Mouse (Mus musculus) lung, embryonic 15.5 days (tissue): ENCODE data around the gene Nbeal2. TPM values are rescaled to one million over a fixed set of nuclear protein-coding genes. Genes with fewer than 3 reads are reported as not detected.
A peak's percentile ranks its signal among the peaks of the same experiment; 100 is the strongest.

Source experiments
- ATAC-seq: fragments of 200-750 bp; cut with Nextera tagmentation; 2 replicates; pipeline ENCODE4 v1.8.0; 2017; ENCODE audit warnings: moderate number of reproducible peaks, borderline replicate concordance; ENCODE audit not compliant: low FRiP score, low TSS enrichment; ENCODE audit errors: extremely low read depth
- H3K27ac ChIP-seq: fragments of 300-500 bp; sonication (generic); 2 replicates; pipeline ENCODE4 v1.5.1; 2015; ENCODE audit warnings: moderate library complexity, mild to moderate bottlenecking, inconsistent platforms
- H3K27me3 ChIP-seq: fragments of 300-500 bp; sonication (generic); 2 replicates; pipeline ENCODE4 v1.6.1; 2015; ENCODE audit warnings: inconsistent platforms
- H3K36me3 ChIP-seq: fragments of 300-500 bp; sonication (generic); 2 replicates; pipeline ENCODE4 v1.6.1; 2015; ENCODE audit warnings: inconsistent platforms
- H3K4me1 ChIP-seq: fragments of 300-500 bp; sonication (generic); 2 replicates; pipeline ENCODE4 v1.6.1; 2015; ENCODE audit warnings: inconsistent platforms
- H3K4me2 ChIP-seq: fragments of 300-500 bp; sonication (generic); 2 replicates; pipeline ENCODE4 v1.6.1; 2015; ENCODE audit warnings: inconsistent platforms, mild to moderate bottlenecking, moderate library complexity
- H3K4me3 ChIP-seq: fragments of 300-500 bp; sonication (generic); 2 replicates; pipeline ENCODE4 v1.5.1; 2015; ENCODE audit warnings: mild to moderate bottlenecking, inconsistent platforms
- H3K9ac ChIP-seq: fragments of 300-500 bp; sonication (generic); 2 replicates; pipeline ENCODE4 v1.6.1; 2015; ENCODE audit warnings: inconsistent platforms
- H3K9me3 ChIP-seq: fragments of 300-500 bp; sonication (generic); 2 replicates; pipeline ENCODE4 v1.6.1; 2016; ENCODE audit warnings: inconsistent platforms
- WGBS: fragments of 180-500 bp; shearing (Covaris S2); methylation state at CpG from one replicate; pipeline ENCODE4 v1.1.7; 2015; 5-methylcytosine and 5-hydroxymethylcytosine counted together
- polyA plus RNA-seq: library from polyadenylated mRNA; unstranded; fragments of >200 nt; fragmentation: Nextera tagmentation; extraction: Ambion mirVana; gene quantifications from 2 replicates; pipeline ENCODE4 v1.2.1, GENCODE M21; 2015

Gene Nbeal2
- polyA plus RNA-seq, 1 experiment from 2014 or later, result 4.2 TPM

DNA sequence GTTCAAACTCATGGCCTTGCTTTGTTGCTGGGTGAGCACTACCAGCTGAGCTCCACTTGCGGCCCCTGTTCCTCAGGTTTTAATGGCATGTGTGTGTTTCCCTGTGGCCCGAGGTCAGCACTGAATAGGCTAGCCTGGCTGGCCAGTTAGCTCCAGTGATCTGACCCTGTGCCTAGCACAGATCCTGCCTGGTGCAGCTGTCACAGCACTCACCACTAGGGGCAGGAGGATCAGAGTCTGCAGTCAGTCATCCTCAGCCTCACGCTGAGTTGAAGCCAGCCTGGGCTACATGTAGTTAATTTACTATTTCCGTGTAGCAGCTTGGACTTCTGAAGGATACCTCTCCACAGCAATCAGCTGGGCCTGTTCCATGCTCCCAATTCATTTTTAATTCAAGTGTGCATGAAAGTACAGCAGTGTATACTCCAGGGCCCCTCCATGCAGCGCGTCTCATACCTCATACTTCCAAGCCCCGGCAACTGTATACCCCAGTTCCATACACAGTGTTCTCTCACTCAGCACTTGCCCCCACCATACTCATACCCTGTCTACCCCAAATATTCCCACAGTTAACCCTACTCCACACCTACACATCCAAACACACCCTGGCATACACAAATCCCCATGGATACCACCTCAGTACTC is 18.6 kb upstream of the Nbeal2 start:
- 64% methylated on average over 7 of the region's 7 CpGs for WGBS
- no peaks in the 10 kb centered on the region for H3K27me3 ChIP-seq
- H3K27ac ChIP-seq, result peak overlapping the region; percentile 64
- no peaks in the 10 kb centered on the region for H3K9me3 ChIP-seq
- H3K4me3 ChIP-seq, result no peak overlapping the region
- peaks cover 38% of the 10 kb centered on the region for H3K4me1 ChIP-seq
- H3K36me3 ChIP-seq, result no peaks in the 10 kb centered on the region
- H3K4me2 ChIP-seq, result peak overlapping the region; percentile 1; the same call in 1 of the 2 replicates
- no peak for ATAC-seq
- no peak overlapping the region for H3K9ac ChIP-seq

- Histone ChIP-seq H3K27me3 (no peaks in the 10 kb centered on the region), H3K4me1 (peaks cover 45% of the 10 kb centered on the region), H3K4me2 (no peak overlapping the region), H3K9me3 (no peaks in the 10 kb centered on the region), H3K4me3 (no peak overlapping the region), H3K36me3 (no peaks in the 10 kb centered on the region), H3K9ac (no peak overlapping the region), H3K27ac (no peak overlapping the region)
- 82% methylated on average over 5 of the region's 5 CpGs for WGBS
- no peak for ATAC-seq
Measured at GRCm38 (mm10) chr9:110669785-110670184, 15.8 kb upstream of the Nbeal2 start.

DNA sequence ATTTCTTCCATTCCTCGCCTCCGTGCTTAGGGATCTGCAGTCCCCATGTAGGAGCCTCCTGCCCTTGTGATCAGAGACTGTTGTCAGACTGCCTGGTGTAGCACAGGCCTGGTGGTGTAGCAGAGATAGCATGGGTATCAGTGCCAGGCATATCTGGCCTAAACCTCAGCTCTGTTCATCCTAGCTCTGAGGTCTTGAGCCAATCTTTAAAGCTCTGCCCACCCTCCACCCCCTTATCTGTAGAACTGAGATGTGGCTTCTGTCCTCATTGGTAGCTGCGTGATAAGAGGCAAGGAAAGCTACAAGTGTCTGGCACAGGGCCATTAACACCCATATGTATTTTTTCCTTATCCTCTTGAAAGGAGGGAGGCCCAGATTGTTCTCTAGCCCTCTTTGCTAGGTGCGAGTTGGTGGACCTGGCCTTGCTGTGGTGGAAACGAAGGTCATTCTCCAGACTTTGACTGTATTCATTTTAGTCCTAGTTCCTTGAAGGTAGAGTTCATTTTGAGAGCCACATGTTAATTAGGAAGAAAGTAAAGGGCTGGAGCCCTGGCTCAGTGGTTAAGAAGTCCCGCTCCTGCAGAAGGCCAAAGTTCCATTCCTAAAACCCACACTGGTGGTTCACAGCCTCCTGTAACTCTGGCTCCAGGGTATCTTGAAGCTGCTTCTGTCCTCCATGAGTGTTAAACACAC is 14.8 kb upstream of the Nbeal2 start:
- Histone ChIP-seq H3K9me3 (no peaks in the 10 kb centered on the region), H3K9ac (no peak overlapping the region), H3K4me3 (no peak overlapping the region), H3K27me3 (no peaks in the 10 kb centered on the region), H3K27ac (0 out of 2 replicates have a peak overlapping the region, but pooled peaks have one; percentile 5), H3K4me2 (no peak overlapping the region), H3K36me3 (no peaks in the 10 kb centered on the region), H3K4me1 (peaks cover 45% of the 10 kb centered on the region)
- peak; percentile 49; the same call in 1 of the 2 replicates for ATAC-seq
- 70% methylated on average over 6 of the region's 6 CpGs for WGBS

GRCm38 (mm10) chr9:110667219-110667836 is 13.4 kb upstream of the Nbeal2 start:
- H3K9ac ChIP-seq, result no peak overlapping the region
- H3K4me1 ChIP-seq, result peaks cover 35% of the 10 kb centered on the region
- no peak overlapping the region for H3K27ac ChIP-seq
- H3K9me3 ChIP-seq, result no peaks in the 10 kb centered on the region
- 58% methylated on average over 4 of the region's 4 CpGs for WGBS
- H3K4me3 ChIP-seq, result no peak overlapping the region
- no peak overlapping the region for H3K4me2 ChIP-seq
- no peaks in the 10 kb centered on the region for H3K27me3 ChIP-seq
- H3K36me3 ChIP-seq, result no peaks in the 10 kb centered on the region
- ATAC-seq, result no peak

- Histone ChIP-seq H3K4me3 (no peak overlapping the region), H3K9me3 (no peaks in the 10 kb centered on the region), H3K4me2 (no peak overlapping the region), H3K9ac (no peak overlapping the region), H3K4me1 (peaks cover 34% of the 10 kb centered on the region), H3K27me3 (no peaks in the 10 kb centered on the region), H3K27ac (0 out of 2 replicates have a peak overlapping the region, but pooled peaks have one; percentile 2), H3K36me3 (no peaks in the 10 kb centered on the region)
- no peak for ATAC-seq
- 45% methylated on average over 8 of the region's 8 CpGs for whole genome bisulfite sequencing
Measured at GRCm38 (mm10) chr9:110666374-110666773, 12.4 kb upstream of the Nbeal2 start.

DNA sequence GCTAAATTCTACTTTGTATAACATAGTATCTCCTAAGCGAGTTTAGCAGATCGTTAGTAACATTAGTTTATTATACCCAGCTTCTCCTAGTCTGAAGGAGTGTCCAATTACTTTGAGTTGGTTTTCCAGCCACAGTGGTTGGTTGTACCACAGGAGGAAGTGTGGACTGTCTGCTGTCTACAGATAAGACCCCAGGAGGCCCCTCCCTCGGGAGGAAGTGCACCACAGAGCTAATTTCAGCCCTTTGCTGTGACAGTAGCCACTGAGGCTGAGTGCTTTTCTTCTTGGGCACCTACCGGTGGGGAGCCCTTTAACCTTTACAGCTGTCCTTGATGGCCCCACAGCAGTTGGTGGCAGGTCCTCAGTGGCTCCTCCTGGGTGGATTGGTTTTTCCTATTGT is 12.0 kb upstream of the Nbeal2 start:
- no peaks in the 10 kb centered on the region for H3K27me3 ChIP-seq
- no peaks in the 10 kb centered on the region for H3K36me3 ChIP-seq
- no peak overlapping the region for H3K9ac ChIP-seq
- H3K4me2 ChIP-seq, result no peak overlapping the region
- 16% methylated on average over 4 of the region's 4 CpGs for WGBS
- H3K9me3 ChIP-seq, result no peaks in the 10 kb centered on the region
- peak overlapping the region; percentile 2; the same call in 1 of the 2 replicates for H3K27ac ChIP-seq
- peaks cover 37% of the 10 kb centered on the region for H3K4me1 ChIP-seq
- H3K4me3 ChIP-seq, result no peak overlapping the region
- peak; percentile 60; the same call in 1 of the 2 replicates for ATAC-seq

DNA sequence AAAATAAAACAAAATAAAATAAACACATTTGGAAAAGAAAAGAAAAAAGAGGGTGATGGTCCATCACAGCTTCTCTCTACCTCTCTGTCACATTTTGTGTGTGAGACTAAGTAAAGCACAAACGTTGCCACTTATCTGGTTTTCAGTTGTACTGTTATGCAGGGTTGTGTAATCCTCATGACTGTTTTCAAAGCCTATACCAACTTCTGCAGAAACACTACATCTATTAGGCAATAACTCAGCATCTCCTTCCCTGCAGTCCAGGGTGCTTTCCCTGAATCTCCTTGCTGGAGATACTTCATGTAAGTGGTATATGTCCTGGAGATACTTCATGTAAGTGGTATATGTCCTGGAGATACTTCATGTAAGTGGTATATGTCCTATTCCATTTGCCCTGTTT is 8.9 kb upstream of the Nbeal2 start:
- Histone ChIP-seq H3K36me3 (no peaks in the 10 kb centered on the region), H3K27ac (no peak overlapping the region), H3K4me1 (peaks cover 27% of the 10 kb centered on the region), H3K4me2 (no peak overlapping the region), H3K9ac (no peak overlapping the region), H3K27me3 (no peaks in the 10 kb centered on the region), H3K4me3 (no peak overlapping the region), H3K9me3 (no peaks in the 10 kb centered on the region)
- WGBS, result 76% methylated on average over 1 of the region's 1 CpGs
- ATAC-seq, result no peak

- Histone ChIP-seq H3K4me1 (peaks cover 15% of the 10 kb centered on the region), H3K4me2 (no peak overlapping the region), H3K4me3 (no peak overlapping the region), H3K27me3 (no peaks in the 10 kb centered on the region), H3K9me3 (no peaks in the 10 kb centered on the region), H3K9ac (no peak overlapping the region), H3K36me3 (no peaks in the 10 kb centered on the region), H3K27ac (no peak overlapping the region)
- 65% methylated on average over 7 of the region's 7 CpGs for WGBS
- no peak for ATAC-seq
Measured at GRCm38 (mm10) chr9:110660856-110661612, 7.1 kb upstream of the Nbeal2 start.

- H3K4me2 ChIP-seq, result no peak overlapping the region
- H3K36me3 ChIP-seq, result no peaks in the 10 kb centered on the region
- H3K4me1 ChIP-seq, result peaks cover 17% of the 10 kb centered on the region
- H3K27me3 ChIP-seq, result no peaks in the 10 kb centered on the region
- ATAC-seq, result no peak
- H3K27ac ChIP-seq, result no peak overlapping the region
- no peaks in the 10 kb centered on the region for H3K9me3 ChIP-seq
- 77% methylated on average over 2 of the region's 2 CpGs for WGBS
- H3K4me3 ChIP-seq, result no peak overlapping the region
- H3K9ac ChIP-seq, result no peak overlapping the region
Measured at GRCm38 (mm10) chr9:110660208-110660607, 6.2 kb upstream of the Nbeal2 start.

- no peak overlapping the region for H3K9ac ChIP-seq
- no peaks in the 10 kb centered on the region for H3K9me3 ChIP-seq
- H3K4me1 ChIP-seq, result peaks cover 20% of the 10 kb centered on the region
- no peaks in the 10 kb centered on the region for H3K36me3 ChIP-seq
- no peak overlapping the region for H3K4me3 ChIP-seq
- no peak overlapping the region for H3K4me2 ChIP-seq
- 86% methylated on average over 12 of the region's 12 CpGs for WGBS
- ATAC-seq, result no peak
- no peak overlapping the region for H3K27ac ChIP-seq
- H3K27me3 ChIP-seq, result no peaks in the 10 kb centered on the region
Measured at GRCm38 (mm10) chr9:110659521-110659920, 5.6 kb upstream of the Nbeal2 start.

DNA sequence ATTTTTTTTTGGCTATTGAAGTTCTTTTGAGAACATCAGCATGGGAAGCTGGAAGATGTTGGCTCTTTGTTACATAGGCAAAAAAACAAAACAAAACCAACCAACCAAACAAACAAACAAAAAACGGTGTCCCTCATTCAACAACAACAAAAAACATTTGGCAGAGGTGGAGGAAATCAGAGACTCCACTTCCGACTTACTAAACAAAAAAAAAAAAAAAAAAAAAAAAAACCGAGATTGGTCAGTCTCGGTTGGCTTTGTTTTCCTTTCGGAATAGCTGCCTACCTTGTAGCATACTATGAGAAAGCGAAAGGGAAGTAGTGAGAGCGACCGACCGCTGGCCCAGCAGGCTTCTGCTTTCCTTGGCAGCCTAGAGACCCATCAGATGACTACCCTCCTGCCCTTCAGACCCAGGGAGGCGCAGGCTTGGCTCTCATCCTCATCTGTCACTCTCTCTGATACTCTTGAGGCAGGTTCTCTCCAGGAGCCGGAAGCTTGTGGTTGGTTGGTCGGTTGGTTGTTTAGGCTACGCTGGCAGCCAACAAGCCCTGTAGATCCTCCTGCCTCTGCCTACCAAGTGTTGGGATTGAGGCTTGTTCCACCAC is 3.6 kb upstream of the Nbeal2 start:
- Histone ChIP-seq H3K36me3 (no peaks in the 10 kb centered on the region), H3K4me3 (peak overlapping the region; percentile 83), H3K4me2 (peak overlapping the region; percentile 59), H3K27ac (no peak overlapping the region), H3K4me1 (peaks cover 36% of the 10 kb centered on the region), H3K9me3 (no peaks in the 10 kb centered on the region), H3K27me3 (peaks cover 13% of the 10 kb centered on the region), H3K9ac (no peak overlapping the region; the same call in 1 of the 2 replicates)
- WGBS, result 69% methylated on average over 13 of the region's 13 CpGs
- no peak for ATAC-seq
